Mouse (Mus musculus) adipocyte (in vitro differentiated cells): ENCODE results near the gene Rcc2.

Experiments
- DNase-seq: peaks from one replicate; pipeline ENCODE4 v3.0.0-alpha.2; 2016; ENCODE audit warnings: low spot score

Rcc2 gene

GRCm38 (mm10) chr4:140755811-140756210 lies 55.5 kb downstream of the Rcc2 start:
- no peak for DNase-seq

GRCm38 (mm10) chr4:140761601-140762000 lies 61.3 kb downstream of the Rcc2 start:
- DNase-seq, result no peak

GRCm38 (mm10) chr4:140763158-140763557 lies 62.8 kb downstream of the Rcc2 start:
- DNase-seq, result peak; percentile 20

GRCm38 (mm10) chr4:140765936-140766335 lies 65.6 kb downstream of the Rcc2 start:
- no peak for DNase-seq

- DNase-seq, result no peak
Measured at GRCm38 (mm10) chr4:140768973-140769372, 68.6 kb downstream of the Rcc2 start.

GRCm38 (mm10) chr4:140770433-140770832 lies 70.1 kb downstream of the Rcc2 start:
- peak; percentile 5 for DNase-seq

GRCm38 (mm10) chr4:140771091-140771490 lies 70.8 kb downstream of the Rcc2 start:
- DNase-seq, result no peak
